Mouse (Mus musculus) CH12.LX (cell line): ENCODE data around the gene Bach2. TPM values are rescaled to one million over a fixed set of nuclear protein-coding genes. Genes with fewer than 3 reads are reported as not detected.
A peak's percentile ranks its signal among the peaks of the same experiment; 100 is the strongest.

ENCODE experiments used
- DNase-seq: peaks from one replicate; pipeline ENCODE4 v3.0.0-alpha.2; 2013; ENCODE audit errors: extremely low read depth
- H3K27ac ChIP-seq: 2 replicates; pipeline ENCODE4 v1.5.1; 2012; ENCODE audit warnings: low read depth, mild to moderate bottlenecking, control low read depth, moderate library complexity; ENCODE audit not compliant: insufficient read depth
- H3K27me3 ChIP-seq: replicated peaks from 2 replicates; pipeline ENCODE3; 2012; ENCODE audit warnings: inconsistent platforms
- H3K36me3 ChIP-seq, 2 experiments: replicated peaks in 1 of 2; 2 replicates each; pipeline versions ENCODE3 to v1.6.1; 2012; ENCODE audit warnings: inconsistent platforms in 1 of 2, low read length in 1 of 2, mild to moderate bottlenecking in 1 of 2, mixed read lengths in 1 of 2, moderate library complexity in 1 of 2; ENCODE audit not compliant: control insufficient read depth in 1 of 2, insufficient read depth in 1 of 2
- H3K4me1 ChIP-seq, 2 experiments: 2 replicates each; pipeline ENCODE4 v1.6.1; 2012; ENCODE audit warnings: inconsistent platforms in 1 of 2, moderate library complexity in 1 of 2; ENCODE audit not compliant: insufficient read depth in 2 of 2, control insufficient read depth in 1 of 2
- H3K4me2 ChIP-seq: 2 replicates; pipeline ENCODE4 v1.6.1; 2012; ENCODE audit warnings: low read depth, mild to moderate bottlenecking, control low read depth; ENCODE audit not compliant: poor library complexity, insufficient read depth, severe bottlenecking
- H3K4me3 ChIP-seq, 3 experiments: fragments of 150-350 bp in 1 of 3; sonication (generic) in 1 of 3; replicated peaks in 1 of 3; 2 replicates each; pipeline versions ENCODE3 to v1.5.1; 2011 to 2012; ENCODE audit warnings: low read depth in 2 of 3, low read length in 2 of 3, mild to moderate bottlenecking in 2 of 3, moderate library complexity in 2 of 3, control low read depth in 1 of 3, improper control_type of control experiment in 1 of 3, inconsistent platforms in 1 of 3, mixed read lengths in 1 of 3; ENCODE audit not compliant: poor library complexity in 1 of 3
- H3K79me2 ChIP-seq: replicated peaks from 2 replicates; pipeline ENCODE4 v1.6.1; 2012; ENCODE audit warnings: mild to moderate bottlenecking, moderate library complexity; ENCODE audit not compliant: control insufficient read depth, poor library complexity, insufficient read depth, severe bottlenecking; ENCODE audit errors: extremely low read depth
- H3K9ac ChIP-seq: 2 replicates; pipeline ENCODE4 v1.6.1; 2012; ENCODE audit warnings: low read depth, mild to moderate bottlenecking, control low read depth, moderate library complexity; ENCODE audit not compliant: insufficient read depth
- H3K9me3 ChIP-seq: replicated peaks from 2 replicates; pipeline ENCODE3; 2012; ENCODE audit warnings: low read length, inconsistent platforms, mixed read lengths
- CTCF ChIP-seq, 2 experiments: IDR thresholded peaks in 1 of 2; conservative IDR thresholded peaks in 1 of 2; 2 replicates each; pipeline ENCODE4 v1.5.1; 2011 to 2012; ENCODE audit warnings: low read depth in 2 of 2, low read length in 2 of 2, improper control_type of control experiment in 1 of 2, inconsistent platforms in 1 of 2, mild to moderate bottlenecking in 1 of 2, moderate library complexity in 1 of 2
- E2F4 ChIP-seq: IDR thresholded peaks from 2 replicates; pipeline ENCODE4 v1.6.1; 2011; ENCODE audit warnings: low read depth, low read length, improper control_type of control experiment; ENCODE audit not compliant: insufficient replicate concordance
- ELF1 ChIP-seq: IDR thresholded peaks from 2 replicates; pipeline ENCODE4 v1.6.1; 2014; ENCODE audit warnings: low read depth, mild to moderate bottlenecking, inconsistent platforms, low read length, improper control_type of control experiment
- EP300 ChIP-seq: IDR thresholded peaks from 2 replicates; pipeline ENCODE4 v1.6.1; 2011; ENCODE audit warnings: low read length, improper control_type of control experiment
- IRF4 ChIP-seq: IDR thresholded peaks from 2 replicates; pipeline ENCODE4 v1.6.1; 2014; ENCODE audit warnings: low read depth, mild to moderate bottlenecking, inconsistent platforms, low read length, improper control_type of control experiment
- JUN ChIP-seq: IDR thresholded peaks from 2 replicates; pipeline ENCODE4 v1.6.1; 2011; ENCODE audit warnings: low read depth, mild to moderate bottlenecking, low read length, improper control_type of control experiment, moderate library complexity; ENCODE audit not compliant: insufficient read depth
- KAT2A ChIP-seq: IDR thresholded peaks from 2 replicates; pipeline ENCODE4 v1.6.1; 2012; ENCODE audit warnings: low read length, improper control_type of control experiment, inconsistent platforms; ENCODE audit not compliant: insufficient replicate concordance
- MAX ChIP-seq: IDR thresholded peaks from 2 replicates; pipeline ENCODE4 v1.6.1; 2011; ENCODE audit warnings: low read length, improper control_type of control experiment
- MEF2A ChIP-seq: IDR thresholded peaks from 2 replicates; pipeline ENCODE4 v1.6.1; 2014; ENCODE audit warnings: low read depth, mild to moderate bottlenecking, inconsistent platforms, low read length, improper control_type of control experiment, borderline replicate concordance
- MXI1 ChIP-seq: IDR thresholded peaks from 2 replicates; pipeline ENCODE4 v1.6.1; 2011; ENCODE audit warnings: mild to moderate bottlenecking, low read depth, low read length, improper control_type of control experiment
- NRF1 ChIP-seq: IDR thresholded peaks from 2 replicates; pipeline ENCODE4 v1.6.1; 2014; ENCODE audit warnings: low read depth, mild to moderate bottlenecking, inconsistent platforms, low read length, improper control_type of control experiment, moderate library complexity
- POLR2AphosphoS2 ChIP-seq: IDR thresholded peaks from 2 replicates; pipeline ENCODE4 v1.6.1; 2011; ENCODE audit warnings: low read depth, low read length, improper control_type of control experiment
- RAD21 ChIP-seq: IDR thresholded peaks from 2 replicates; pipeline ENCODE4 v1.6.1; 2011; ENCODE audit warnings: low read depth, mild to moderate bottlenecking, low read length, improper control_type of control experiment, moderate library complexity
- RCOR1 ChIP-seq: conservative IDR thresholded peaks from 2 replicates; pipeline ENCODE4 v1.6.1; 2012; ENCODE audit warnings: low read depth, mild to moderate bottlenecking, inconsistent platforms, low read length, improper control_type of control experiment
- SIN3A ChIP-seq: IDR thresholded peaks from 2 replicates; pipeline ENCODE4 v1.6.1; 2012; ENCODE audit warnings: low read length, improper control_type of control experiment, inconsistent platforms
- TCF12 ChIP-seq: IDR thresholded peaks from 2 replicates; pipeline ENCODE4 v1.6.1; 2014; ENCODE audit warnings: low read depth, mild to moderate bottlenecking, inconsistent platforms, low read length, improper control_type of control experiment
- UBTF ChIP-seq: IDR thresholded peaks from 2 replicates; pipeline ENCODE4 v1.6.1; 2012; ENCODE audit warnings: low read depth, mild to moderate bottlenecking, inconsistent platforms, low read length, improper control_type of control experiment, moderate library complexity
- ZMIZ1 ChIP-seq: IDR thresholded peaks from 2 replicates; pipeline ENCODE4 v1.6.1; 2012; ENCODE audit warnings: low read depth, mild to moderate bottlenecking, inconsistent platforms, low read length, improper control_type of control experiment
- dilution Hi-C: fragments of 300-500 bp; cut with MboI; formaldehyde crosslinking; loops from 2 replicates; pipeline ENCODE4 v1.14.3; 2020; ENCODE audit warnings: low sequenced_read_pairs; ENCODE audit not compliant: extremely low pct_unique_long_range_greater_than_20kb, extremely low pct_ligation_motif_present
- in situ Hi-C: fragments of 300-500 bp; cut with MboI; formaldehyde crosslinking; loops from 3 replicates; pipeline ENCODE4 v1.14.3; 2019; ENCODE audit warnings: low sequenced_read_pairs, low pct_ligation_motif_present, low pct_unique_long_range_greater_than_20kb, mixed read lengths
- polyA plus RNA-seq: library from polyadenylated mRNA; unstranded; fragments of >175 nt; gene quantifications from 2 replicates; pipeline ENCODE4 v1.2.1, GENCODE M21; 2012; ENCODE audit warnings: low read depth; ENCODE audit not compliant: insufficient read length
- total RNA-seq, 2 experiments: library from RNA; depleted of rRNA; stranded (reverse); fragments of 300-350 nt in 1 of 2; fragments of >200 nt in 1 of 2; gene quantifications; 2 replicates each; pipeline ENCODE4 v1.2.3; 2012 to 2014

Gene Bach2
- total and polyA plus RNA-seq, 3 experiments: 0.11 TPM; not detected in 2

DNA sequence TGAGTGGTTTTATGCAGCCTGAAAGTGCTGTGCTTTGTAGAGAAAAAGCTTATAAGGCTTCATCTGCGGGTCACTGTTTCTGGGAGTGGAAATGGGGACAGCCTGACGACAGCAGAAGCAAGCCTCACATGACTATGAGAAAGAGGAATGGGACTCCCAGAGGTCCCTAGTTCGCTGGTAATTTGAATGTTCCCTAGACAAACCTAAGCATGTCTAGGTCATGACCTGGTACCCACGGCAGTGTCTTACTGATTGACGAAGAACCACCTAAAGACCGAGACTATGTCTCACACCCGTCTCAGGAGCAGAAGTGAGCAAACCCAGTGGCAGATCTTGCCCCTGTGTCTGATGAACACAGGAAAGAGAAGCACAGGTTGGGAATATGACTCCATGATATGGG is 325.8 kb downstream of the Bach2 start:
- Histone ChIP-seq H3K9ac (peak overlapping the region; percentile 8; the same call in 1 of the 2 replicates), H3K79me2 (no peaks in the 10 kb centered on the region), H3K4me1 (peaks cover 9 to 23% of the 10 kb centered on the region in 2 experiments), H3K9me3 (no peaks in the 10 kb centered on the region), H3K4me3 (peak overlapping the region in 1 of 3 experiments; percentile 15), H3K4me2 (peak overlapping the region; percentile 67), H3K27ac (no peak overlapping the region), H3K27me3 (no peaks in the 10 kb centered on the region), H3K36me3 (no peaks in the 10 kb centered on the region)
- dilution Hi-C loops (no loop called here), in situ Hi-C loops (loop anchor here (10.0 kb wide), 1 partner anchor 510 kb away; no protein-coding TSS in a partner anchor)
- TF ChIP-seq ZMIZ1 (no peak), UBTF (0 out of 2 replicates have a peak, but pooled peaks have one; percentile 51)
- DNase-seq: peak; percentile 41

DNA sequence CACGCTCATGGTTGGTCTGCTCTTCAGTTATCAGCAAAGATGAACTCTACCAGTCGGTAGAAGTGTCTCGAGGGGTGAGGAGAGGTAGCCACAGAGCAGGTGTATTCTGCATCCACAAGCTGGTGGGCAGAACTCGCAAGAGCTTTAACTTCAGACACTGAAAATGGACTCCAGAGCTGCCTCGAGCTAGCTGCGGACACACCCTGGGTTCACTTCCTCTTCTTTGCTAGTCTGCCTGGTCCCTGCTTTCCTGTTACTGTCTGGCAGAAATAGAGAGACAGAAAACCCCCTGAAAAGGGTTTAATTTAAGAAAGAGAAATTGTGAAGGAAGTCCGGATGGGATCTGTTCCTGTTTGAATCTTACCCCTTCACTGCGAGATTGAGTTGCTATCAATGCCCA is 326.3 kb downstream of the Bach2 start:
- DNase-seq: peak; percentile 54
- TF ChIP-seq CTCF (conservative IDR thresholded peaks at IDR 0.05 in 1 of 2, IDR thresholded peaks at IDR 0.05 in 1 of 2; ENCODE audit: low read depth in 2 of 2, low read length in 2 of 2) (no peak), MEF2A (0 out of 2 replicates have a peak, but pooled peaks have one; percentile 1), EP300 (peak; percentile 64), UBTF (no peak), RCOR1 (no peak), MAX (no peak), POLR2AphosphoS2 (no peak), ELF1 (0 out of 2 replicates have a peak, but pooled peaks have one; percentile 32), IRF4 (peak; percentile 74)
- TF ChIP-seq, all 38 proteins: peak for 4
- Histone ChIP-seq H3K4me1 (peaks cover 9 to 23% of the 10 kb centered on the region in 2 experiments), H3K36me3 (no peaks in the 10 kb centered on the region), H3K4me2 (peak overlapping the region; percentile 67), H3K9ac (peak overlapping the region; percentile 8; the same call in 1 of the 2 replicates), H3K9me3 (no peaks in the 10 kb centered on the region), H3K4me3 (peak overlapping the region in 1 of 3 experiments; percentile 15), H3K27ac (no peak overlapping the region), H3K79me2 (no peaks in the 10 kb centered on the region), H3K27me3 (no peaks in the 10 kb centered on the region)
- in situ Hi-C loops (loop anchor here (10.0 kb wide), 1 partner anchor 510 kb away; no protein-coding TSS in a partner anchor), dilution Hi-C loops (no loop called here)

DNA sequence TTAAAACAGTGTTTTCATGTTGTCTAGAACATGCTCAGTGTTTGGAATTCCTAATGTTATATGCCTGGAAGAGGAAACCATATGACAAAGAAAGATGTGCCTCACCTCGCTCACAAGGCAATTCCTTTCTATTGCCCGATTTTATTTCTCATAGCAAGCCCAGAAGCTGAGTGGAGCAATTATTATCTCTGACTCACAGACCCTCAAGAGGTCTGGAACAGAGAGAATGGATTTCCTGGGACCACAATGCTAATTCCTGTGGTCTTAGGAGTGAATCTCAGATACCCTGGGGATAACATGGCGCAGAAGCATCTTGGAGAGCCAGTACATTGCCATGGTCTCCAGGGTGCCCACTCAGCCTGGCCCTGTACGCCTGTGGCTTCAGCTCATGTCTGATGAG is 330.4 kb downstream of the Bach2 start:
- Histone ChIP-seq H3K36me3 (no peaks in the 10 kb centered on the region), H3K27me3 (no peaks in the 10 kb centered on the region), H3K4me1 (peaks cover 9 to 17% of the 10 kb centered on the region in 2 experiments), H3K4me3 (no peak overlapping the region), H3K9ac (no peak overlapping the region), H3K9me3 (no peaks in the 10 kb centered on the region), H3K79me2 (no peaks in the 10 kb centered on the region), H3K27ac (no peak overlapping the region), H3K4me2 (no peak overlapping the region)
- no peak for DNase-seq
- dilution Hi-C loops (no loop called here), in situ Hi-C loops (loop anchor here (10.0 kb wide), 1 partner anchor 514 kb away; no protein-coding TSS in a partner anchor)
- TF ChIP-seq UBTF: no peak
- TF ChIP-seq MEF2A: no peak
- no peak for TF ChIP-seq RAD21
- no peak for TF ChIP-seq JUN
- no peak for TF ChIP-seq SIN3A
- TF ChIP-seq EP300: no peak
- no peak for TF ChIP-seq E2F4
- TF ChIP-seq NRF1: no peak
- no peak for TF ChIP-seq TCF12
- TF ChIP-seq IRF4: no peak
- TF ChIP-seq KAT2A: no peak
- TF ChIP-seq MXI1: no peak
